Mouse (Mus musculus) liver, postnatal 0 days (tissue): ENCODE results near the gene Atp6v0e.
A peak's percentile ranks its signal among the peaks of the same experiment; 100 is the strongest.

Experiments used
- CTCF ChIP-seq: sonication (generic); IDR thresholded peaks from 2 replicates; pipeline ENCODE4 v1.5.1; 2016; ENCODE audit warnings: antibody characterized with exemption, low read depth
- EP300 ChIP-seq: IDR thresholded peaks from 2 replicates; pipeline ENCODE4 v1.6.1; 2016; ENCODE audit warnings: antibody characterized with exemption, low read depth, mild to moderate bottlenecking

- TF ChIP-seq EP300: no peak
- peak; percentile 84 for TF ChIP-seq CTCF
These were observed 2.7 kb upstream of the Atp6v0e start for GRCm38 (mm10) chr17:26660192-26660912.
